Mouse (Mus musculus): ENCODE measurements around the gene Tsnax.
A peak's percentile ranks its signal among the peaks of the same experiment; 100 is the strongest.

Gene Tsnax

DNA sequence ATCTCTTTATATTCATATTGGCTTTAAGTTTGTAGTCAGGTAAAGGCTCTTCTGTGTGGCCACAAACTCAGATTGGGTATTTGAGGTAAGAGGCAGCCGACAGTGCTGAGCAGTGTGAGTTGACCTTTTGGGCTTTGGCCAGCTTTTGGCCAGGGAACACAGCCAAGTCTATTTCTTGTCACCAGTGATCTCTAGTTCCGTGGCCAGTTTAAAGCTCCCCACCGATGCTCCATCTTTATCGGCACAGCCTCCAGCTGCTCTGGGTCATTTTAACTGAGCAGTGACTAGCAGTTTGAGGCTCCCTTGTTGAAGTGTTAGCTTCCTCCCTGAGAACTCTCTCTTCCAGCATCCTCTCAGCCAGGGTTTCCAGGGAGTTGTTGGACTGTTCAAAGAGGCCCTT lies 70.9 kb downstream of the Tsnax start:
- DNase-seq (ENCODE audit: low read depth, low spot score) = peak; percentile 13
- H3K36me3 ChIP-seq (ENCODE audit: control insufficient read depth, insufficient read depth, low read length, poor library complexity, severe bottlenecking) = no peaks in the 10 kb centered on the region
- H3K27me3 ChIP-seq (ENCODE audit: control insufficient read depth, insufficient read depth, low read length, poor library complexity, severe bottlenecking) = no peaks in the 10 kb centered on the region
